Mouse (Mus musculus): ENCODE measurements around the gene Dvl3. TPM values are rescaled to one million over a fixed set of nuclear protein-coding genes. Genes with fewer than 3 reads are reported as not detected.
"Not testable (repeated sequence)": the region's sequence is repeated elsewhere in the genome, so short reads cannot be mapped to it uniquely, and the experiment has no call there.

Gene Dvl3
- total and polyA plus RNA-seq, 3 experiments = 4.1 to 20.5 TPM; not detected in 1

GRCm38 (mm10) chr16:20486048-20486447 lies 30.7 kb upstream of the Dvl3 start:
- Histone ChIP-seq H3K4me1 (ENCODE audit: control insufficient read depth in 1 of 2, insufficient read depth in 2 of 2, low read length in 2 of 2) (peaks cover 0 to 10% of the 10 kb centered on the region in 2 experiments; a peak in 2 of 4 replicates), H3K36me3 (ENCODE audit: control insufficient read depth in 1 of 2, insufficient read depth in 2 of 2, low read length in 2 of 2) (no peaks in the 10 kb centered on the region; a peak in 1 of 4 replicates), H3K27me3 (ENCODE audit: control insufficient read depth in 1 of 2, insufficient read depth in 2 of 2, low read length in 2 of 2) (peaks cover 0 to 3% of the 10 kb centered on the region in 2 experiments; a peak in 1 of 4 replicates), H3K27ac (ENCODE audit: control insufficient read depth, low read depth, low read length) (no peak overlapping the region), H3K79me2 (ENCODE audit: control insufficient read depth, insufficient read depth, low read length, poor library complexity) (no peaks in the 10 kb centered on the region), H3K9ac (ENCODE audit: control insufficient read depth, low read depth, low read length, poor library complexity, severe bottlenecking) (no peak overlapping the region), H3K9me3 (replicated peaks; ENCODE audit: insufficient read depth, low read length) (no peaks in the 10 kb centered on the region), H3K4me3 (ENCODE audit: control insufficient read depth in 1 of 2, insufficient read depth in 1 of 2, low read depth in 2 of 2, low read length in 2 of 2) (no peak overlapping the region)
- no peak for DNase-seq (ENCODE audit: low read depth, low spot score)
- no peak for TF ChIP-seq ZMIZ1 (IDR thresholded peaks at IDR 0.05; ENCODE audit: low read depth, low read length)
- no peak for TF ChIP-seq RAD21 (IDR thresholded peaks at IDR 0.05; ENCODE audit: low read depth, low read length)
- no peak for TF ChIP-seq GATA1 (IDR thresholded peaks at IDR 0.05; ENCODE audit: low read depth, low read length)
- TF ChIP-seq MAX (IDR thresholded peaks at IDR 0.05; ENCODE audit: low read length) = no peak
- TF ChIP-seq POLR2AphosphoS2 (IDR thresholded peaks at IDR 0.05; ENCODE audit: low read length) = no peak

- no peak overlapping the region for H3K9ac ChIP-seq (ENCODE audit: control insufficient read depth, low read depth, low read length, poor library complexity, severe bottlenecking)
- no peak overlapping the region for H3K4me3 ChIP-seq (ENCODE audit: control insufficient read depth in 1 of 2, insufficient read depth in 1 of 2, low read depth in 2 of 2, low read length in 2 of 2)
- H3K36me3 ChIP-seq (ENCODE audit: control insufficient read depth in 1 of 2, insufficient read depth in 2 of 2, low read length in 2 of 2) = peaks cover 0 to under 1% of the 10 kb centered on the region in 2 experiments; a peak in 2 of 4 replicates
- no peaks in the 10 kb centered on the region for H3K79me2 ChIP-seq (ENCODE audit: control insufficient read depth, insufficient read depth, low read length, poor library complexity)
- no peak for TF ChIP-seq E2F4 (IDR thresholded peaks at IDR 0.05; ENCODE audit: borderline replicate concordance, low read depth, low read length)
- no peak for TF ChIP-seq CHD1 (IDR thresholded peaks at IDR 0.05; ENCODE audit: low read depth, low read length)
- TF ChIP-seq ETS1 (IDR thresholded peaks at IDR 0.05; ENCODE audit: low read depth, low read length) = no peak
- no peak for TF ChIP-seq TCF12 (IDR thresholded peaks at IDR 0.05; ENCODE audit: low read depth, low read length)
- TF ChIP-seq EP300 (IDR thresholded peaks at IDR 0.05; ENCODE audit: low read depth in 1 of 2, low read length in 2 of 2) = no peak
- TF ChIP-seq MYC (IDR thresholded peaks at IDR 0.05; ENCODE audit: low read depth, low read length) = no peak
- no peak for TF ChIP-seq NRF1 (IDR thresholded peaks at IDR 0.05; ENCODE audit: insufficient read depth, low read depth, low read length, poor library complexity, severe bottlenecking)
- no peaks in the 10 kb centered on the region for H3K9me3 ChIP-seq (replicated peaks; ENCODE audit: insufficient read depth, low read length)
- peaks cover 0 to 10% of the 10 kb centered on the region in 2 experiments; a peak in 2 of 4 replicates for H3K4me1 ChIP-seq (ENCODE audit: control insufficient read depth in 1 of 2, insufficient read depth in 2 of 2, low read length in 2 of 2)
- no peak for DNase-seq (ENCODE audit: low read depth, low spot score)
- no peak overlapping the region for H3K27ac ChIP-seq (ENCODE audit: control insufficient read depth, low read depth, low read length)
- H3K27me3 ChIP-seq (ENCODE audit: control insufficient read depth in 1 of 2, insufficient read depth in 2 of 2, low read length in 2 of 2) = peaks cover 0 to 3% of the 10 kb centered on the region in 2 experiments; a peak in 1 of 4 replicates
Observed at GRCm38 (mm10) chr16:20488151-20488550, 28.6 kb upstream of the Dvl3 start.

GRCm38 (mm10) chr16:20488751-20489150 lies 28.0 kb upstream of the Dvl3 start:
- not testable (repeated sequence) for H3K4me3 ChIP-seq (ENCODE audit: control insufficient read depth in 1 of 2, insufficient read depth in 1 of 2, low read depth in 2 of 2, low read length in 2 of 2); H3K36me3 ChIP-seq (ENCODE audit: control insufficient read depth in 1 of 2, insufficient read depth in 2 of 2, low read length in 2 of 2); H3K27ac ChIP-seq (ENCODE audit: control insufficient read depth, low read depth, low read length); H3K9ac ChIP-seq (ENCODE audit: control insufficient read depth, low read depth, low read length, poor library complexity, severe bottlenecking); H3K79me2 ChIP-seq (ENCODE audit: control insufficient read depth, insufficient read depth, low read length, poor library complexity); H3K4me1 ChIP-seq (ENCODE audit: control insufficient read depth in 1 of 2, insufficient read depth in 2 of 2, low read length in 2 of 2); H3K27me3 ChIP-seq (ENCODE audit: control insufficient read depth in 1 of 2, insufficient read depth in 2 of 2, low read length in 2 of 2); DNase-seq (ENCODE audit: low read depth, low spot score); H3K9me3 ChIP-seq (replicated peaks; ENCODE audit: insufficient read depth, low read length)

All from MEL (cell line).